Mouse (Mus musculus): ENCODE measurements around the gene Zfp382. TPM values are rescaled to one million over a fixed set of nuclear protein-coding genes. Genes with fewer than 3 reads are reported as not detected.
"Not testable (repeated sequence)": the region's sequence is repeated elsewhere in the genome, so short reads cannot be mapped to it uniquely, and the experiment has no call there.

Gene Zfp382
- polyA plus RNA-seq, 1 experiment from 2014 or later: 24.5 TPM

- H3K9ac ChIP-seq (ENCODE audit: low read depth, low read length): peak overlapping the region; percentile 94; the same call in 1 of the 2 replicates
- 80% methylated on average over 6 of the region's 6 CpGs for WGBS
- peak overlapping the region; percentile 98 for H3K27ac ChIP-seq (ENCODE audit: low read length)
These were observed 27.8 kb upstream of the Zfp382 start for GRCm38 (mm10) chr7:30093918-30094415.

DNA sequence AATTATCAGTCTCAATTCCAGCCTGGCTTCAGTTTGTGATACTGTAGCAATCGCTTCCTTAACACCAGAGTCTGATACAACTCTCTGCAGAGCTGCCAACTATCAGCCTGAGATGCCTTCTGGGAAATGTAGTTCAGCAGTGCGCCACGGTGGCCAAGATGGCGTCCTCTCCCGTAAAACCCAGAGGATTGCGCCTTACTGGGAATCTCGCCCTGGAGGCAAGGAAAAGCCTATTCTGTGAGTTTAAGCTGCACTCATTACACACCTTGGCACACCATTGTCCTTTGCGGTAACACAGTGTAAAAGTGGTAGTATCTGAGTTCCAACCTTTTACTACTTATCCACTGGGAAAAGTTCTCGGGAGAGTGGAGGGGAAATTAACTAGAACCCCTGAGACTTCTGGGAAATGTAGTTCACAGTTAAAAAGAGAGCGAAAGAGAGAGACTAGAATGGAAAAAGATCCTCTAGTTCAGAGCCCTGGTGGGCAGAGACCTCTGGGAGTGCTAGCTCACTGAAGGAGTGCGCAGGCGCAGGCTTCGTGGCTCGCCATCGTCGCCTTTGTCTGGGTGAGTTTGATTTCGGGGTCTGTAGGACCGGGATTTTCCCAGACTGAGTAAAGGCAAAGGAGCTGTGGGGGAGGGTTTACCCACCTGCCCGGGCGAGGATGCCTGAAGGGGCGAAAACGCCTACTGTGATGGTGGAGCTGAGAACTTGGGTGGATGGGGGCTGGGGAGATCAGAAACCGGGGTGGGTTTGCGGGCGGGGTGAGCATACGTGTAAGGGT, 26.9 kb upstream of the Zfp382 start, which contains the start of gene Zfp260:
Zfp260 (plus strand) TSS at position 132 of the 784 bp plus-strand sequence.
- peaks cover 23% of the 10 kb centered on the region for H3K4me1 ChIP-seq (ENCODE audit: control insufficient read depth, insufficient read depth, low read length)
- H3K4me3 ChIP-seq (ENCODE audit: low read depth, low read length): peak within 1 kb of the TSS; percentile 78
- H3K9ac ChIP-seq (ENCODE audit: low read depth, low read length): peak within 1 kb of the TSS; percentile 94
- H3K36me3 ChIP-seq (ENCODE audit: control insufficient read depth, insufficient read depth, low read length): peaks cover 6% of the 10 kb centered on the region
- no peaks in the 10 kb centered on the region for H3K9me3 ChIP-seq (replicated peaks; ENCODE audit: control insufficient read depth, low read length, poor library complexity, severe bottlenecking)
- H3K4me2 ChIP-seq (ENCODE audit: low read length): peak within 1 kb of the TSS; percentile 74
- peak; percentile 81 for ATAC-seq
- peak within 1 kb of the TSS; percentile 98 for H3K27ac ChIP-seq (ENCODE audit: low read length)
- H3K27me3 ChIP-seq (ENCODE audit: control insufficient read depth, insufficient read depth, low read depth, low read length): no peaks in the 10 kb centered on the region
- WGBS: under 1% methylated on average over 26 of the region's 26 CpGs

More at GRCm38 (mm10) chr7:30093918-30094415, 27.8 kb upstream of the Zfp382 start:
- Histone ChIP-seq H3K36me3 (ENCODE audit: control insufficient read depth, insufficient read depth, low read length) (no peaks in the 10 kb centered on the region), H3K4me3 (ENCODE audit: low read depth, low read length) (peak overlapping the region; percentile 78; the same call in 1 of the 2 replicates), H3K4me2 (ENCODE audit: low read length) (peak overlapping the region; percentile 74), H3K27me3 (ENCODE audit: control insufficient read depth, insufficient read depth, low read depth, low read length) (no peaks in the 10 kb centered on the region), H3K9me3 (replicated peaks; ENCODE audit: control insufficient read depth, low read length, poor library complexity, severe bottlenecking) (no peaks in the 10 kb centered on the region), H3K4me1 (ENCODE audit: control insufficient read depth, insufficient read depth, low read length) (peaks cover 30% of the 10 kb centered on the region)
- no peak for ATAC-seq

GRCm38 (mm10) chr7:30095551-30096125, 26.1 kb upstream of the Zfp382 start:
- no peaks in the 10 kb centered on the region for H3K9me3 ChIP-seq (replicated peaks; ENCODE audit: control insufficient read depth, low read length, poor library complexity, severe bottlenecking)
- peaks cover 13% of the 10 kb centered on the region for H3K36me3 ChIP-seq (ENCODE audit: control insufficient read depth, insufficient read depth, low read length)
- peak overlapping the region; percentile 74 for H3K4me2 ChIP-seq (ENCODE audit: low read length)
- peak overlapping the region; percentile 78 for H3K4me3 ChIP-seq (ENCODE audit: low read depth, low read length)
- no peaks in the 10 kb centered on the region for H3K27me3 ChIP-seq (ENCODE audit: control insufficient read depth, insufficient read depth, low read depth, low read length)
- peak overlapping the region; percentile 18; the same call in 1 of the 2 replicates for H3K27ac ChIP-seq (ENCODE audit: low read length)
- WGBS: 3% methylated on average over 5 of the region's 5 CpGs
- H3K4me1 ChIP-seq (ENCODE audit: control insufficient read depth, insufficient read depth, low read length): peaks cover 23% of the 10 kb centered on the region
- H3K9ac ChIP-seq (ENCODE audit: low read depth, low read length): peak overlapping the region; percentile 64
- ATAC-seq: no peak

- ATAC-seq: no peak
- Histone ChIP-seq H3K9me3 (replicated peaks; ENCODE audit: control insufficient read depth, low read length, poor library complexity, severe bottlenecking) (peaks cover 4% of the 10 kb centered on the region; the same call in 1 of the 2 replicates), H3K27ac (ENCODE audit: low read length) (no peak overlapping the region), H3K4me2 (ENCODE audit: low read length) (no peak overlapping the region), H3K27me3 (ENCODE audit: control insufficient read depth, insufficient read depth, low read depth, low read length) (no peaks in the 10 kb centered on the region), H3K4me1 (ENCODE audit: control insufficient read depth, insufficient read depth, low read length) (peaks cover 18% of the 10 kb centered on the region), H3K36me3 (ENCODE audit: control insufficient read depth, insufficient read depth, low read length) (peaks cover 37% of the 10 kb centered on the region), H3K4me3 (ENCODE audit: low read depth, low read length) (no peak overlapping the region), H3K9ac (ENCODE audit: low read depth, low read length) (no peak overlapping the region)
- 98% methylated on average over 13 of the region's 13 CpGs for WGBS
These were observed 22.4 kb upstream of the Zfp382 start for GRCm38 (mm10) chr7:30099297-30099696.

DNA sequence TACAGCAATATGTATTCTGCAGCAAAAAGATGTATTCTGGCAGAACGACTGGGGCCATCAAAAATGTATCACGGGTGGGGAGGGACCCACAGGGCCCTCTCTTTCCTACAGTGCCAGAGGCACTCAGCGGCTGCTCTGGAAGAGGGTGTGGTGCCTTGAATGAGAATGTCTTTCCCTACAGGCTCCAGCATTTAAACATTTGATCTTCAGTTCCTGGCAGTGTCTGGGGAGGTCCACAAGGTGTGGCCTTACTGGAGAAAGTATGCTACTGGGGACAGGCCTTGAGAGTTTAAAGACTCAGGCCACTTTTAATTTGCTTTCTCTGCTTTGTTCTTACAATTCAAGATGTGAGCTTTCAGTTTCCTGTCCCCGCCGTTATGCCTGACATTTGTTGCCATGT, 5.7 kb upstream of the Zfp382 start:
- 93% methylated on average over 5 of the region's 5 CpGs for WGBS
- ATAC-seq: no peak
- no peak overlapping the region for H3K9ac ChIP-seq (ENCODE audit: low read depth, low read length)
- H3K9me3 ChIP-seq (replicated peaks; ENCODE audit: control insufficient read depth, low read length, poor library complexity, severe bottlenecking): no peaks in the 10 kb centered on the region
- no peaks in the 10 kb centered on the region for H3K27me3 ChIP-seq (ENCODE audit: control insufficient read depth, insufficient read depth, low read depth, low read length)
- no peak overlapping the region for H3K4me3 ChIP-seq (ENCODE audit: low read depth, low read length)
- H3K4me1 ChIP-seq (ENCODE audit: control insufficient read depth, insufficient read depth, low read length): peaks cover 2% of the 10 kb centered on the region; the same call in 1 of the 2 replicates
- H3K4me2 ChIP-seq (ENCODE audit: low read length): no peak overlapping the region
- no peak overlapping the region for H3K27ac ChIP-seq (ENCODE audit: low read length)
- H3K36me3 ChIP-seq (ENCODE audit: control insufficient read depth, insufficient read depth, low read length): no peaks in the 10 kb centered on the region

- 94% methylated on average over 12 of the region's 12 CpGs for WGBS
- H3K27ac ChIP-seq (ENCODE audit: low read length); H3K4me2 ChIP-seq (ENCODE audit: low read length); H3K9ac ChIP-seq (ENCODE audit: low read depth, low read length); ATAC-seq; H3K4me3 ChIP-seq (ENCODE audit: low read depth, low read length); H3K9me3 ChIP-seq (replicated peaks; ENCODE audit: control insufficient read depth, low read length, poor library complexity, severe bottlenecking); H3K36me3 ChIP-seq (ENCODE audit: control insufficient read depth, insufficient read depth, low read length); H3K4me1 ChIP-seq (ENCODE audit: control insufficient read depth, insufficient read depth, low read length); H3K27me3 ChIP-seq (ENCODE audit: control insufficient read depth, insufficient read depth, low read depth, low read length): not testable (repeated sequence)
These were observed 3.8 kb upstream of the Zfp382 start for GRCm38 (mm10) chr7:30117935-30118334.

- H3K27me3 ChIP-seq (ENCODE audit: control insufficient read depth, insufficient read depth, low read depth, low read length): no peaks in the 10 kb centered on the region
- peak overlapping the region; percentile 88 for H3K4me2 ChIP-seq (ENCODE audit: low read length)
- peak overlapping the region; percentile 83 for H3K4me3 ChIP-seq (ENCODE audit: low read depth, low read length)
- ATAC-seq: peak; percentile 52
- H3K36me3 ChIP-seq (ENCODE audit: control insufficient read depth, insufficient read depth, low read length): peaks cover 3% of the 10 kb centered on the region; the same call in 1 of the 2 replicates
- peaks cover 16% of the 10 kb centered on the region for H3K4me1 ChIP-seq (ENCODE audit: control insufficient read depth, insufficient read depth, low read length)
- H3K27ac ChIP-seq (ENCODE audit: low read length): peak overlapping the region; percentile 88
- peak overlapping the region; percentile 89 for H3K9ac ChIP-seq (ENCODE audit: low read depth, low read length)
- no peaks in the 10 kb centered on the region for H3K9me3 ChIP-seq (replicated peaks; ENCODE audit: control insufficient read depth, low read length, poor library complexity, severe bottlenecking)
- 6% methylated on average over 15 of the region's 15 CpGs for WGBS
These were observed 417 bp downstream of the Zfp382 start for GRCm38 (mm10) chr7:30122188-30122530.

GRCm38 (mm10) chr7:30129900-30130299, 8.2 kb downstream of the Zfp382 start:
- Histone ChIP-seq H3K9me3 (replicated peaks; ENCODE audit: control insufficient read depth, low read length, poor library complexity, severe bottlenecking) (no peaks in the 10 kb centered on the region), H3K4me1 (ENCODE audit: control insufficient read depth, insufficient read depth, low read length) (no peaks in the 10 kb centered on the region), H3K9ac (ENCODE audit: low read depth, low read length) (no peak overlapping the region), H3K4me2 (ENCODE audit: low read length) (no peak overlapping the region), H3K4me3 (ENCODE audit: low read depth, low read length) (no peak overlapping the region), H3K27ac (ENCODE audit: low read length) (no peak overlapping the region), H3K36me3 (ENCODE audit: control insufficient read depth, insufficient read depth, low read length) (peaks cover 56% of the 10 kb centered on the region), H3K27me3 (ENCODE audit: control insufficient read depth, insufficient read depth, low read depth, low read length) (no peaks in the 10 kb centered on the region)
- WGBS: 94% methylated on average over 8 of the region's 8 CpGs
- ATAC-seq: no peak

DNA sequence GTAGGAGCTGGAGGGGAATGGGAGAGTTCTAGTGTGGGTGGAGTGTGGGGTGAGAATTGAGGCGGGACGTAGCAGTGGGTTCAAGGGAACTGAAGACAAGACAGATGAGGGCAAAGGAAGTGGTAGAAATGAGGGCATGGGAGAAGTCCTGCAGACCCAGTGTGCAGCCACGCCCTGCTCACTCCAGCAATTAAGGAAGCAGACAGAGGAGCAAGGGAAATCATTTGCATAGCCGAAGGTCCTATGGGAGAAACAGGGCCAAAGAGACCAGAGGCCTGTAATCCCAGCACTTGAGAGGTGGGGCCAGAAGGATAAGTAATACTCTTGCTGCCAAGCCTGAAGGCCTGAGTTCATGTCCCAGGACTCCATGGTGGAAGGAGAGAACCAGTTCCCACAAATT, 10.7 kb downstream of the Zfp382 start:
- Histone ChIP-seq H3K4me2 (ENCODE audit: low read length) (no peak overlapping the region), H3K9ac (ENCODE audit: low read depth, low read length) (no peak overlapping the region), H3K4me1 (ENCODE audit: control insufficient read depth, insufficient read depth, low read length) (no peaks in the 10 kb centered on the region), H3K27me3 (ENCODE audit: control insufficient read depth, insufficient read depth, low read depth, low read length) (no peaks in the 10 kb centered on the region), H3K36me3 (ENCODE audit: control insufficient read depth, insufficient read depth, low read length) (peaks cover 65% of the 10 kb centered on the region), H3K4me3 (ENCODE audit: low read depth, low read length) (no peak overlapping the region), H3K9me3 (replicated peaks; ENCODE audit: control insufficient read depth, low read length, poor library complexity, severe bottlenecking) (no peaks in the 10 kb centered on the region), H3K27ac (ENCODE audit: low read length) (no peak overlapping the region)
- no peak for ATAC-seq
- WGBS: 94% methylated on average over 4 of the region's 4 CpGs

All from midbrain, embryonic 16.5 days (tissue).